Mouse (Mus musculus) forebrain, embryonic 13.5 days (tissue): ENCODE measurements at regions not wholly inside any gene's neighbourhood (a gene's known extent, or its start where the extent isn't known, plus 50 kb on each side); places are given as distances from the start of the nearest gene placed in this dataset.

Source experiments
- ATAC-seq: fragments of 200-750 bp; cut with Nextera tagmentation; 2 replicates; pipeline ENCODE4 v1.8.0; 2017
- H3K27ac ChIP-seq: fragments of 300-500 bp; sonication (generic); 2 replicates; pipeline ENCODE4 v1.5.1; 2015; ENCODE audit warnings: inconsistent platforms, mild to moderate bottlenecking, moderate library complexity
- H3K27me3 ChIP-seq: fragments of 300-500 bp; sonication (generic); 2 replicates; pipeline ENCODE4 v1.6.1; 2015; ENCODE audit warnings: mild to moderate bottlenecking, inconsistent platforms
- H3K36me3 ChIP-seq: fragments of 300-500 bp; sonication (generic); 2 replicates; pipeline ENCODE4 v1.6.1; 2015; ENCODE audit warnings: mild to moderate bottlenecking, inconsistent platforms; ENCODE audit not compliant: poor library complexity, severe bottlenecking
- H3K4me1 ChIP-seq: fragments of 300-500 bp; sonication (generic); 2 replicates; pipeline ENCODE4 v1.6.1; 2015; ENCODE audit warnings: inconsistent platforms
- H3K4me2 ChIP-seq: fragments of 300-500 bp; sonication (generic); 2 replicates; pipeline ENCODE4 v1.6.1; 2015; ENCODE audit warnings: inconsistent platforms, mild to moderate bottlenecking, moderate library complexity
- H3K4me3 ChIP-seq: fragments of 300-500 bp; sonication (generic); 2 replicates; pipeline ENCODE4 v1.5.1; 2015; ENCODE audit warnings: mild to moderate bottlenecking, inconsistent platforms
- H3K9ac ChIP-seq: fragments of 300-500 bp; sonication (generic); 2 replicates; pipeline ENCODE4 v1.6.1; 2015; ENCODE audit warnings: mild to moderate bottlenecking, inconsistent platforms
- H3K9me3 ChIP-seq: fragments of 300-500 bp; sonication (generic); replicated peaks from 2 replicates; pipeline ENCODE4 v1.6.1; 2016; ENCODE audit warnings: inconsistent platforms
- WGBS: fragments of 180-500 bp; shearing (Covaris S2); methylation state at CpG from one replicate; pipeline ENCODE4 v1.1.7; 2015; 5-methylcytosine and 5-hydroxymethylcytosine counted together

- no peaks in the 10 kb centered on the region for H3K36me3 ChIP-seq
- no peak overlapping the region for H3K9ac ChIP-seq
- WGBS = 82% methylated on average over 1 of the region's 1 CpGs
- no peak overlapping the region for H3K4me3 ChIP-seq
- no peaks in the 10 kb centered on the region for H3K4me1 ChIP-seq
- no peak overlapping the region for H3K4me2 ChIP-seq
- H3K9me3 ChIP-seq = no peaks in the 10 kb centered on the region
- ATAC-seq = no peak
- H3K27me3 ChIP-seq = no peaks in the 10 kb centered on the region
- H3K27ac ChIP-seq = no peak overlapping the region
These were observed 259.7 kb upstream of the Erbb4 start for GRCm38 (mm10) chr1:69367531-69367930.

GRCm38 (mm10) chr1:69364069-69364468, 256.2 kb upstream of the Erbb4 start:
- Histone ChIP-seq H3K27ac (no peak overlapping the region), H3K4me1 (no peaks in the 10 kb centered on the region), H3K4me3 (no peak overlapping the region), H3K27me3 (no peaks in the 10 kb centered on the region), H3K36me3 (no peaks in the 10 kb centered on the region), H3K9me3 (no peaks in the 10 kb centered on the region), H3K4me2 (no peak overlapping the region), H3K9ac (no peak overlapping the region)
- ATAC-seq = no peak

DNA sequence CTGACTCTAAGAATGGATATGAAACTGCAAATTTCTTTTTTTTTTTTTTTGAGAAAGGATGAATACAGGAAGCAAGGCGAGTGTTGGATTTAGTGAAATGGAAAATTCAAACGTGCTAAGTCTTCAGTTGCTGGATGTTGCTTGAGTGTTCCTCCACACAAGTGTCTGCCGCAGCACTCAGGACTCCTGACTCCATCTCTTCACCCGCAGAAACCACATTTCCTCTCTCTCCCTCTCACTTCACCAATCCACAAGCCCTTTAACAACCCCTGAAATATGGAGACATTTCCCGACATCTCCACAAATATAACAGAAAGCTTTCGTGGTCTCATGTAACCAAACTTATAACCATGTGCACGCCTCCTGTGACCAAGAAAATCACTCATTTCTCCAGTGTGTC, 249.7 kb upstream of the Erbb4 start:
- Histone ChIP-seq H3K4me1 (no peaks in the 10 kb centered on the region), H3K9me3 (no peaks in the 10 kb centered on the region), H3K36me3 (no peaks in the 10 kb centered on the region), H3K4me2 (no peak overlapping the region), H3K4me3 (no peak overlapping the region), H3K9ac (no peak overlapping the region), H3K27ac (no peak overlapping the region), H3K27me3 (no peaks in the 10 kb centered on the region)
- ATAC-seq = no peak
- 89% methylated on average over 7 of the region's 7 CpGs for WGBS

- no peaks in the 10 kb centered on the region for H3K9me3 ChIP-seq
- no peak overlapping the region for H3K27ac ChIP-seq
- no peaks in the 10 kb centered on the region for H3K36me3 ChIP-seq
- no peak overlapping the region for H3K4me2 ChIP-seq
- no peaks in the 10 kb centered on the region for H3K27me3 ChIP-seq
- ATAC-seq = no peak
- no peak overlapping the region for H3K4me3 ChIP-seq
- H3K4me1 ChIP-seq = no peaks in the 10 kb centered on the region
- no peak overlapping the region for H3K9ac ChIP-seq
- WGBS = 90% methylated on average over 2 of the region's 2 CpGs
These were observed 242.6 kb upstream of the Erbb4 start for GRCm38 (mm10) chr1:69350417-69350816.

GRCm38 (mm10) chr1:69349826-69350225, 242.0 kb upstream of the Erbb4 start:
- Histone ChIP-seq H3K27ac (no peak overlapping the region), H3K9me3 (no peaks in the 10 kb centered on the region), H3K4me2 (no peak overlapping the region), H3K36me3 (no peaks in the 10 kb centered on the region), H3K4me1 (no peaks in the 10 kb centered on the region), H3K9ac (no peak overlapping the region), H3K27me3 (no peaks in the 10 kb centered on the region), H3K4me3 (no peak overlapping the region)
- WGBS = 92% methylated on average over 6 of the region's 6 CpGs
- no peak for ATAC-seq

DNA sequence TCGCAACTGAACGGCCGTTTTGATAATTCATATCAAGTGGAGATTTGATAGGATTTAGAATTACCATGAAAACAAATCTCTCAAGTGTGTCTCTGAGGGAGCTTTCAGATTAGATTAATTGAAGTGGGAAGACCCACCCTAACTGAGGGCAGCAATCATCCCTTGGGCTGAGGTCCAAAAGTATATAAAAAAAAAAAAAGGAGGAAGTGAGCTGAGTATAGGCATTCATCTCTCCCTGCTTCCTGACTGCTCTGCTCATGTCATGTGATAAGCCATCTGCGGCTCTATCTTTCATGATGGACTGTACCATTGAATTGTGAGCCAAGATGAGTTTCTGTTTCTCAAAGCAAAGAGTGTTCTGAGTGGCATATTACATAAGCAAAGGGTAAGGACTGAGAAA, 234.2 kb upstream of the Erbb4 start:
- H3K4me1 ChIP-seq = no peaks in the 10 kb centered on the region
- no peaks in the 10 kb centered on the region for H3K27me3 ChIP-seq
- no peaks in the 10 kb centered on the region for H3K9me3 ChIP-seq
- H3K4me3 ChIP-seq = no peak overlapping the region
- no peaks in the 10 kb centered on the region for H3K36me3 ChIP-seq
- ATAC-seq = no peak
- no peak overlapping the region for H3K4me2 ChIP-seq
- H3K27ac ChIP-seq = no peak overlapping the region
- H3K9ac ChIP-seq = no peak overlapping the region
- WGBS = 86% methylated on average over 4 of the region's 4 CpGs

GRCm38 (mm10) chr1:69340481-69340880, 232.6 kb upstream of the Erbb4 start:
- Histone ChIP-seq H3K27me3 (no peaks in the 10 kb centered on the region), H3K4me1 (no peaks in the 10 kb centered on the region), H3K36me3 (no peaks in the 10 kb centered on the region), H3K4me3 (no peak overlapping the region), H3K27ac (no peak overlapping the region), H3K9ac (no peak overlapping the region), H3K9me3 (no peaks in the 10 kb centered on the region), H3K4me2 (no peak overlapping the region)
- 85% methylated on average over 4 of the region's 4 CpGs for WGBS
- ATAC-seq = no peak

DNA sequence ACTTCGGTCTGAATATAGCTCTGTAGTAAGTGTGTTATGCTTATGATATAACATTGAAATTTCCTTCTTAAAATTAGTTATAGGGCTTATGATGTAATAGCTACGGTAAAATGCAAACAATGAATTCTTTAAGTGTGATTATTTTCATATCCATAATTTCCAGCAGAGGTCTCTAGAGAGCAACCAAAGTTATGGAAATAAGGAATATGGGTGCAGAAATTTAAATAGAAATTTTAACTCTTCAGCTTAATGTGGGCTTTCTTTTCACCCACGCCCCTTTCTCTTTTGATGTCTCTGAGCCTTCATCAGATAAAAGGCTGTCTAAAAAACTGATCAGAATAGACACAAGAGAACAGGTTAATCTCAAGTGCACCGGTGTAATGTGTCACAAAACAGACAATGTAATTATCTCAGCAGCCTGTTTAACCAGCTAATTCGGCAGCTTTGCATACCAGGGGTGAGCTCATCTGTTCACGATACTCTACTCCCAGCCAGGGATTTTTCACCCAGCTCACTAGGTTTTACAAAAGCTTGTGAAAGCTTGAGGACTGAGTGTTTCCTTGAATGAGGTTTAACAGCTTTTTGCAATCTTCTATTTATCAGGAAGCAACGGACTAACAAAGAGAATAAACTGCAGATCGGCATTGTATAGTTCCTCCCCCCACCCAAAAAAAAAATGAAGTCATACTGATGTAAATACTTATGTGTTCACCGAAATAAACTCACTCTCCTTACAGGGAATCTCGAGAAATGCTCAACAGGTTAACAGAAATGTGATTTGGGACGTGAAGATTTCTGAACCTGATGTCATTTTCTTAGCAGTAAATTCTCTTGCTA, 223.8 kb upstream of the Erbb4 start:
- no peak overlapping the region for H3K27ac ChIP-seq
- H3K4me3 ChIP-seq = 0 out of 2 replicates have a peak overlapping the region, but pooled peaks have one; percentile 7
- WGBS = 24% methylated on average over 11 of the region's 11 CpGs
- H3K9me3 ChIP-seq = no peaks in the 10 kb centered on the region
- no peak overlapping the region for H3K9ac ChIP-seq
- peaks cover 7% of the 10 kb centered on the region; the same call in 1 of the 2 replicates for H3K4me1 ChIP-seq
- ATAC-seq = peak; percentile 87
- no peaks in the 10 kb centered on the region for H3K36me3 ChIP-seq
- no peaks in the 10 kb centered on the region for H3K27me3 ChIP-seq
- H3K4me2 ChIP-seq = peak overlapping the region; percentile 46

DNA sequence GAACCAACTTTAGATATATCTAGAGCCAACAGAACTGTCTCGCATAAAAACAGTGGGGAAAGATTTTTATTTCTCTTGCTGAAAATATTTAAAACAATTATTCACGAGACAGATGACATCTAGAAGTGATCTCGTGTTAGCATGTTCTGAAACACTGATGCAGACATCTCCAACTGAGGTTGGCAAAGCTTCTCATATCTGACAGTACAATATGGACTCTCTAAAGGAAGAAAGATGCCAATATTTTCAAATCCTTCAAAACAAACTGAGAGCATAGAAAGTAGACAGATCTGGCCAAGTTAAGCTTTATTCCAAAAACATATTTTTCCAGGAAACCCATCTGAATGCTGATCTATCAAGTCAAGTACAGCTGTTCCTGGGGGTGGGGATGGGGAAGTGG, 221.5 kb upstream of the Erbb4 start:
- ATAC-seq = no peak; the same call in 1 of the 2 replicates
- Histone ChIP-seq H3K4me3 (no peak overlapping the region), H3K9ac (no peak overlapping the region), H3K9me3 (no peaks in the 10 kb centered on the region), H3K27me3 (no peaks in the 10 kb centered on the region), H3K27ac (no peak overlapping the region), H3K4me1 (peaks cover 7% of the 10 kb centered on the region; the same call in 1 of the 2 replicates), H3K36me3 (no peaks in the 10 kb centered on the region), H3K4me2 (no peak overlapping the region)
- WGBS = 83% methylated on average over 3 of the region's 3 CpGs

- Histone ChIP-seq H3K4me2 (no peak overlapping the region), H3K4me1 (peaks cover 3% of the 10 kb centered on the region; the same call in 1 of the 2 replicates), H3K36me3 (no peaks in the 10 kb centered on the region), H3K9ac (no peak overlapping the region), H3K9me3 (no peaks in the 10 kb centered on the region), H3K4me3 (no peak overlapping the region), H3K27ac (no peak overlapping the region), H3K27me3 (no peaks in the 10 kb centered on the region)
- 91% methylated on average over 8 of the region's 8 CpGs for WGBS
- ATAC-seq = no peak
These were observed 218.9 kb upstream of the Erbb4 start for GRCm38 (mm10) chr1:69326711-69327110.

- 36% methylated on average over 3 of the region's 3 CpGs for WGBS
- Histone ChIP-seq H3K36me3 (no peaks in the 10 kb centered on the region), H3K27me3 (no peaks in the 10 kb centered on the region), H3K4me2 (no peak overlapping the region), H3K9ac (no peak overlapping the region), H3K27ac (no peak overlapping the region), H3K9me3 (no peaks in the 10 kb centered on the region), H3K4me3 (no peak overlapping the region), H3K4me1 (no peaks in the 10 kb centered on the region)
- ATAC-seq = no peak
These were observed 211.7 kb upstream of the Erbb4 start for GRCm38 (mm10) chr1:69319526-69319925.

- H3K9me3 ChIP-seq = no peaks in the 10 kb centered on the region
- H3K9ac ChIP-seq = no peak overlapping the region
- no peak overlapping the region for H3K27ac ChIP-seq
- ATAC-seq = no peak
- no peaks in the 10 kb centered on the region for H3K4me1 ChIP-seq
- H3K4me2 ChIP-seq = no peak overlapping the region
- H3K4me3 ChIP-seq = no peak overlapping the region
- no peaks in the 10 kb centered on the region for H3K36me3 ChIP-seq
- H3K27me3 ChIP-seq = no peaks in the 10 kb centered on the region
- 87% methylated on average over 3 of the region's 3 CpGs for WGBS
These were observed 189.0 kb upstream of the Erbb4 start for GRCm38 (mm10) chr1:69296816-69297215.

DNA sequence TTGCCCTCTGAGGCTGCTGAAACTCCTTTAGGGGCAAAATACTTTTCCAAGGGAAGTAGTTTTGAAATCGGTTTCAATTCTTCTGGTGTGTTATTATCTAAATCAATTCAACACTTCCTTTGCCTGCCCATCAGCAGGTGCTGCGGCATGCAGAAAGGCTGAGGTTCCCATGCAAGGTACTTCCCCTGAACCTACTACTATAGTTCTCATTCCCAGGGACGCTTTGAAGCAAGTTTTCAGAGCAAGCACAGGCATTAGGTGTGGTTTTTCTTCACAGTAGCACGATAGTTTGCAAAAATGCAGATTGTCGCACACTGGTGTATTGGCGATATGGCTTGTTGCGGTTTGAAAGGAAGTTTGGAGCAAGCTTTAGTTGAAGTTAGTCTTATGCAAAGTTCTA, 183.5 kb upstream of the Erbb4 start:
- no peak for ATAC-seq
- Histone ChIP-seq H3K27me3 (no peaks in the 10 kb centered on the region), H3K36me3 (no peaks in the 10 kb centered on the region), H3K9ac (no peak overlapping the region), H3K9me3 (no peaks in the 10 kb centered on the region), H3K4me3 (no peak overlapping the region), H3K4me2 (no peak overlapping the region), H3K4me1 (no peaks in the 10 kb centered on the region), H3K27ac (no peak overlapping the region)
- 87% methylated on average over 7 of the region's 7 CpGs for WGBS
